Mouse (Mus musculus) thymus, postnatal 4 days (tissue): ENCODE results near the gene Lmntd1.

Experiments
- DNase-seq: peaks from one replicate; pipeline ENCODE4 v3.0.0; 2021

Lmntd1 gene

DNA sequence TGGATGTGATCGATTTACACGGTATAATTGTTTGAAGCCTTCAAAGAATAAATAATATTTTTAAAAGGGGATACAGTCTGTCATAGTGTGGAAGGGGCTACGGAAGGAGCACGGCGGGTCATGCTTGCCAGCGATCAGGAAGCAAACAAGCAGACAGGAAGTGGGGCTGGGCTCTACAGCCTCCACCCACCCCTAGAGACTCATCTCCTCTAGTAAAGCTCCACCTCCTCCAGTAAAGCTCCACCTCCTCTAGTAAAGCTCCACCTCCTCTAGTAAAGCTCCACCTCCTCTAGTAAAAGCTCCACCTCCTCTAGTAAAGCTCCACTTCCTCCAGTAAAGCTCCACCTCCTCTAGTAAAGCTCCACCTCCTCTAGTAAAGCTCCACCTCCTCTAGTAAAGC lies 276.6 kb downstream of the Lmntd1 start:
- peak; percentile 25 for DNase-seq

DNA sequence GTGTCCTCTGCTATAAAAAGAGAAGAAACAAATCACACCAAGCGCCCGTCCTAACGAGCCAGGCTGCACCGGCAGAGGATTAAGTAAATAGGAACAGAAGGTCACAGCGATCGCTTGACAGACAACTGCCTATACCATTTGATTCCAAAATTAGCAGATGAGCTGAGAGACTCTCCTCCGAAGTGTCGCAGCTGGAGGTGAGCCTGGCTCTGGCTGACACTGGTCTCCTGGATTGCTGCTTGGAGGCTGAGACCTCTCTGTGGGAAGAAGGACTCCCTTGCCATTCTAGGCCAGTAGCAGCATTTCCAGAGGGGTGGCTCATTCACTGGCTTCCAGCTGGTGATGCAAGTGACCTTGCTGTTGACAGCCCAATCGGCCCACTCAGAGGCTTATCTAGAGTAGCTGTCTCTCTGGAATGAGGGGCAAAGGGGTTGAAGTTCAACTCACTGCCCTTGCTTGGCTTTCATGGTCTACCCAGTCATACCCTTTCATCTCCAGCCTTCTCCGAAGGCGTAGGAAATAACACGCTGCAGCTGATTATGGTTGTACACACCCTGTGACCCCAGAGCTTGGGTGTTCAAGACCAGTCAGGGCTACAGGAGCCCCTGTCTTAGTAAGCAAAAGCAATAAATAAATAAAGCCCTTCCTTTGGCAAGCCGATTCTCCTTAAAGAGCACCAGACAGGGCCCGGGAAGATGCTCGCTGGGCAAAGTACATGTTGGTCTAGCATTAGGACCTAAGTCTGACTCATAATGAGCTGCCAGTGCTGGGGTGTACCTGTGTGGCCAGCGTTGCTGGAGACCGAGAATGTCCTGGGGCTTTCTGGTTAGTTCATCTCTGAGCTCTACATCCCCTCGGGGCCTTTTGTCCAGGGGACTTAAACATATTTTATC lies 278.0 kb downstream of the Lmntd1 start:
- no peak for DNase-seq

DNA sequence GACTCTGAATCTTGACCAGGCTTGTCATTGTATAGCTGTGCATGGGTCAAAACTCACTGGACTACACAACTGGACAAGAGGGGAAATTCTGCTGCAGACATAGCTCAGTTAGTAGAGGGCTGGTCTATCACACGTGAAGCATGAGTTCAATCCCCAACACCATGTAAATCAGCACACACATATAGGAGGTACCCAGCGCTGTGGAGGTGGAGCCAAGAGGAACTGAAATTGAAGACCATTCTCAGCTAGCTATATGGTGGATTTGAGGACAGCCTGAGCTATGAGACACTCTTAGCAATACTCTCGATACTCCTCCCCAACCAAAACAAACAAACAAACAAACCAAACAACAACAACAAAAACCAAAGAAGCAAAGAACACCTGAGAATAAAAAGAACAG lies 279.9 kb downstream of the Lmntd1 start:
- DNase-seq: no peak

DNA sequence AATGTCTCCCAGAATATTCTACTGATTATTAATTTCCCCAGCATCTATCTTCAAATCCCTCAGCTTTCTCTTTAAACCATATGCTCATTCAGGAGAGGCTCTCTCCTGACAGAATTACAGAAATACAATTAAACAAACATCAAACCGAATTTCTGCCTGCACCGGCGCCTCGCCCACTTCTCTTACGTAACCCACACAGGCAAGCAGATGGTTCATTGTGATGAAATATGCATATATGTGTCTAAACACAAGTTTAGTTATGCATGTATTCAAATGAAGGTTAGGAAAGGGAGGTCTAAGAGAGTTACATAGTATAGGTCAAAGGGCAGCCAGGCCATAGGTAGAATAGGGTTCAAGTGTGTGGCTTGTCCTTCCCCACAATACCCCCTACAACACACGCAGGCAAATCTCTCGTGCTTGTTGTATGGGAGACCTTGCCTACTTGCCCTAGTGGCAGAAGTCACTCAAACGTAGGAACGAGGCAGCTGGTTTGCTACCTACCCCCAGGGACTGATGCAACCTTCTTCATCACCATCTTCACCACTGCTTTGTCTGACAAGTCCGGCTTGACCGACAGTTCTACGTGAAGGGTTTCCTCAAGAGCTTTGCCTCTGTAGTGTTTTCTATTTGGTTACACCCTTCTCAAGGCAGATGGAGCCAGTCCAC lies 287.8 kb downstream of the Lmntd1 start:
- no peak for DNase-seq

DNA sequence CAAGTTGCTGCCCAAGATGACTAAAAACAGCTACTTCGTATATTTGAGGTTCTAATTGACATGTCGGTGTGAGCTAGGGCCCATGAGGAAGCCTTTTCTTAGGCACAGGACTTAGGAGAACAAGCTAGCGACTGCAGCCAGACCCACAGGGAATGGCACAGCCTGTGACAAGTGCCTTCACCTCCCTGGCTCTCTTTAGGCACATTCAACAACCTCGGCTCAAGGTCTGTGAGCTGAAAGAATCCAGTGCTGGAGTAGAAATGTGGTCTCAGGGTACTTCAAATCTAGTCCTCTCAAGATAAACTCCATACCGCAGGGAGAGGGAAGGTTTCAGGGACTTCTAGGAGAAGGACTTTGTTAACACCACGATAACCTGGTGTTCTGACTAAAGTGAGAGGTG lies 289.0 kb downstream of the Lmntd1 start:
- no peak for DNase-seq

DNA sequence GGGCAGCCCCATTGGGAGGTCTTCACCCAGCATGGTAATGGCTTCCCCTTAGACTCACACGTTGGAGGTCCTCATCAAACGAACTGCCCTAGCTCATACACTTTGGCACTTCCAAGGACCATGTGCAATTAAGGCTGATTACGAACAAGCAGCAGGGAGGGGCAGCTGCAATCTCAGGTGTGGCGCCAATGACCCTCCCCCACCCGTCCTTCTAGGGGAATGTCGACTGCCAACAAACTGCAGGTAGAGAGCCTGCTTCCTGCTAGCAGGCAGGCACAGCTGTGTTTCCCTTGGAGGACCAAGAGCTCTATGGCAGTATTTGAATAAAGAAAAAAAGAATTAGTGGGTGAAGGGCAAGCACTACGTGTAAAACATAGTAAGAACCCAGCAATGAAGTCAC lies 289.6 kb downstream of the Lmntd1 start:
- DNase-seq: no peak

DNA sequence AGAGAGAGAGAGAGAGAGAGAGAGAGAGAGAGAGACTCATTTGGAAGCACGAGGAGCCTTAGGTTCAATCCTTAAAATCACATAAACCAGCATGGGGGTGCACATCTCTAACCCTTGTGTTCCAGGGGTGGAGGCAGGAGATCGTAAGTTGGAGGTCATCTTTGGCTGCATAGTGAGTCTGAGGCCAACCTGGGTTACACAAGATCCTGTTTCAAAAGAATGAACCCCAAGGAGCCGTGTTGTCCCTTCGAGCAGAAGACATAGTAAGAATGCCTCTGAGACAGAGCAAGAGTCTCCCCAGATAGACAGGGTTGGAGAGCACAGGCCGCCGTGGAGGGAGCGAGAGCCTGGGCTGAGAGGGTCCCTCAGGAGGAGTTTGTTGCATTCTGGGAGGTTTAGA lies 291.9 kb downstream of the Lmntd1 start:
- DNase-seq: no peak

DNA sequence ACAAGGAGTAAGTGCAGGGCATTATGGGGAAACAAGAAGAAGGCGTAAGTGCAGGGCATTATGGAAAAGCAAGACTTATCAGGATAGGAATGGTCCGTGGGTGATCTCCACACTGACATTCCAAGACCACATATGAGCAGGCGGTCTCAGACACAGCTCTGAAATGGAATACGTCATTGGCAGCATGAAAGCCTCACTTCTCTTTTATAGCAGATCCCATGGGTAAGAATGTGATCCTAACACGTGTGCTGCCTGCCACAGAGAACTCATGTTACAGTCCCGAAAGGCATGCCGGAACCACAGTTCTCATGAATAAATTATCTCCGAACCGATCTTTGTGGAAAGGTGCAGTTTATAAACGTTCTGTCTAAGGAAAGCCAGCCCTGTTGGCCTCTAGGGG lies 294.0 kb downstream of the Lmntd1 start:
- DNase-seq: no peak
